ENCODE assay signal across 9 mouse cellular contexts in the genomic region with DNA sequence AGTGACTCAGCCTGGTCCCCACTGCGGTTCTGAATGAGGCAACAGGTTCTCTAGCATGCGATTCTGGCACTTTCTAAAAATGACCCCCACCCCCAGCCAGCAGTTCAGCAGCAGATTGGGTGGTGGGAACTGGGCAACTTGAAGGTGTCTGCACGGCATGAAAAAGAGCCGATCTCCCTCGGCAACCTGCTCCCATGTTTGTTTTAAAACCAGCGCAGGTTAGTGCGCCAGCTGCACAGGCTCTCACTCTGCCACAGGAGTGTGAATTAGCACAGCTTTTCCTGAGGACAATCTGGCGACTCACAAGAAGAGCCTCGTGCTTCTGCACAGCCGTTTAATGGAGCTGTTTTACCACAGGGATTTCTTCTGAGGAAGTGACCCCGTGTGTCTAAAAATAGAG.
DNase-seq lines count a peak whose midpoint lies in the region; ATAC-seq lines count a peak whose summit lies in the region.
"Had no signal": no experiment of that assay in that cellular context is flagged by ENCODE, and none has a peak within 500 bp of the region (broad histone marks: within the 10 kb centered on the region; RNA-seq: fewer than 3 reads in every experiment).

No protein-coding gene starts in this region.

- no peak for ATAC-seq in cerebellum, adult (ENCODE audit: insufficient number of reproducible peaks, low FRiP score, low TSS enrichment)
- ATAC-seq in megakaryocyte progenitor cell, adult 5-6 weeks (replicated peaks; ENCODE audit: poor library complexity) = peak; percentile 26; the same call in 1 of the 2 replicates
- ATAC-seq in erythroblast, adult 5-6 weeks (replicated peaks; ENCODE audit: low FRiP score, poor library complexity, severe bottlenecking) = no peak

- DNase-seq in cerebellum, postnatal 10 days = peak; percentile 16 to 31
- DNase-seq in kidney, postnatal 10 days = peak; percentile 10
- no peak for DNase-seq in kidney, adult 18-20 months
- peak; percentile 19 to 57 for DNase-seq in frontal cortex, postnatal 14 days (ENCODE audit: low spot score in 2 of 2)
- no peak for DNase-seq in liver
- DNase-seq: cerebellum, adult 2 months had no signal

Comparison
In these comparisons a context has a peak if more than half of its experiments do, and no peak if none do; other contexts are left out.
1. DNase-seq: peak in cerebellum, postnatal 10 days (2 of 2), kidney, postnatal 10 days (single experiment) and frontal cortex, postnatal 14 days (2 of 2); none in kidney, adult 18-20 months (single experiment) and liver (single experiment).